Mouse (Mus musculus) intestine, embryonic 14.5 days (tissue): Measurements from ENCODE around the gene Atxn1. TPM values are rescaled to one million over a fixed set of nuclear protein-coding genes. Genes with fewer than 3 reads are reported as not detected.

Experiments used
- ATAC-seq: fragments of 200-750 bp; cut with Nextera tagmentation; replicated peaks from 2 replicates; pipeline ENCODE4 v1.8.0; 2017; ENCODE audit warnings: low read depth, moderate number of reproducible peaks, moderate TSS enrichment, moderate library complexity; ENCODE audit not compliant: low FRiP score, low TSS enrichment
- DNase-seq: peaks from one replicate; pipeline ENCODE4 v3.0.0-alpha.2; 2018; ENCODE audit warnings: low spot score
- H3K27ac ChIP-seq: fragments of 300-500 bp; sonication (generic); 2 replicates; pipeline ENCODE4 v1.5.1; 2014; ENCODE audit warnings: low read depth, mild to moderate bottlenecking, control low read depth
- H3K27me3 ChIP-seq: fragments of 300-500 bp; sonication (generic); replicated peaks from 2 replicates; pipeline ENCODE4 v1.6.1; 2014; ENCODE audit warnings: low read length, control low read depth; ENCODE audit not compliant: control insufficient read depth, insufficient read depth
- H3K36me3 ChIP-seq: fragments of 300-500 bp; sonication (generic); 2 replicates; pipeline ENCODE4 v1.6.1; 2014; ENCODE audit warnings: low read length, control low read depth; ENCODE audit not compliant: control insufficient read depth, insufficient read depth
- H3K4me1 ChIP-seq: fragments of 300-500 bp; sonication (generic); replicated peaks from 2 replicates; pipeline ENCODE4 v1.6.1; 2014; ENCODE audit warnings: low read length, control low read depth, mixed read lengths; ENCODE audit not compliant: control insufficient read depth, insufficient read depth
- H3K4me2 ChIP-seq: fragments of 300-500 bp; sonication (generic); 2 replicates; pipeline ENCODE4 v1.6.1; 2014; ENCODE audit warnings: low read length
- H3K4me3 ChIP-seq: fragments of 300-500 bp; sonication (generic); 2 replicates; pipeline ENCODE4 v1.5.1; 2014; ENCODE audit warnings: low read depth, low read length, control low read depth, mixed read lengths
- H3K9ac ChIP-seq: fragments of 300-500 bp; sonication (generic); 2 replicates; pipeline ENCODE4 v1.6.1; 2014; ENCODE audit warnings: mild to moderate bottlenecking, low read length
- H3K9me3 ChIP-seq: fragments of 300-500 bp; sonication (generic); 2 replicates; pipeline ENCODE4 v1.6.1; 2016; ENCODE audit warnings: low read length, control low read depth; ENCODE audit not compliant: control insufficient read depth
- WGBS: fragments of 180-500 bp; shearing (Covaris S2); extraction: QIAGEN DNeasy Blood & Tissue Kit; methylation state at CpG from one replicate; pipeline ENCODE4 v1.1.7; 2014; 5-methylcytosine and 5-hydroxymethylcytosine counted together
- polyA plus RNA-seq: library from polyadenylated mRNA; unstranded; fragments of >200 nt; fragmentation: Nextera tagmentation; extraction: Ambion mirVana; gene quantifications from 2 replicates; pipeline ENCODE4 v1.2.1, GENCODE M21; 2014

Atxn1 gene
- polyA plus RNA-seq, 1 experiment from 2014 or later, result 4.8 TPM

DNA sequence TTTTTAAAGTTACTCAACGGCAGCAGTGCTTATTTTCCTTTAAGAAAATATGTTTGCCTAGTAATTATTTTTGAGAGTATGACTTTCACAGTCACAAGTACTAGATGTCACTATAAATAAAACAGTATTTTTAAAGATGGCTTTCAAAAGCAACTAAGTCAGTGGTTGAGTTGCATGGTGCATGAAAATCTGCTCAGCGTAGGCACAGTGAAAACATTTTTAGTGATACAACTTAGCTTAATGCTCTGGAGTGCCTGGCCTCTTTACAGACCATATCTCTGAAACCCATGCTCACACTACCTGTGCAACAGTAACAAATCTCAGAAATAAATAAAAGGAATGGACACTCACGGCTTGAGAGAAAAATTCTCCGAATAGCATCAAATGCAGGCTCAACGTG, 241.9 kb downstream of the Atxn1 start:
- no peaks in the 10 kb centered on the region for H3K27me3 ChIP-seq
- ATAC-seq (no peak), DNase-seq (no peak)
- no peak overlapping the region for H3K4me3 ChIP-seq
- 79% methylated on average over 5 of the region's 5 CpGs for WGBS
- H3K4me1 ChIP-seq, result 0 out of 2 replicates have a peak, but pooled peaks cover 5% of the 10 kb centered on the region
- no peak overlapping the region for H3K27ac ChIP-seq
- no peak overlapping the region for H3K4me2 ChIP-seq
- H3K9ac ChIP-seq, result no peak overlapping the region
- H3K9me3 ChIP-seq, result no peaks in the 10 kb centered on the region
- H3K36me3 ChIP-seq, result no peaks in the 10 kb centered on the region

DNA sequence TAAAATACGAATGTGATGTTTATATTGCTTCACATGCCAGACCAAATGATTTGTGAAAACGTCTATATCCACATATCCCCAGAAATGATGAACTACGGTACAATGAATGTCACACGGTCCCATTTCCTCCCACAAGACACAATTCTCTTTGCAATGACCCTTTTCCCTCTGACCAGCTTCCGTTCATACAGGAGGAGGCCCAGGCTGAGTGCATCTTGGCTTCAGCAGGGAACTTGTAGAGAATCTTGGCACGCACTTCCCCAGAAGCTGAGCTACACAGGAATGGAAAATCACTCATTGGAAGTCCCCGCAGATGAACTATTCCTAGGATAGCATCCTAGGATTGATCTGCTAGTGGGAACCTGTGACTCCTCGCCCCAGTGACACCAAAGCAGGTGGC, 243.2 kb downstream of the Atxn1 start:
- Histone ChIP-seq H3K4me2 (no peak overlapping the region), H3K27ac (no peak overlapping the region), H3K4me1 (0 out of 2 replicates have a peak, but pooled peaks cover 5% of the 10 kb centered on the region), H3K27me3 (no peaks in the 10 kb centered on the region), H3K9ac (no peak overlapping the region), H3K4me3 (no peak overlapping the region), H3K36me3 (no peaks in the 10 kb centered on the region), H3K9me3 (no peaks in the 10 kb centered on the region)
- ATAC-seq (no peak), DNase-seq (no peak)
- WGBS, result 59% methylated on average over 8 of the region's 8 CpGs

DNA sequence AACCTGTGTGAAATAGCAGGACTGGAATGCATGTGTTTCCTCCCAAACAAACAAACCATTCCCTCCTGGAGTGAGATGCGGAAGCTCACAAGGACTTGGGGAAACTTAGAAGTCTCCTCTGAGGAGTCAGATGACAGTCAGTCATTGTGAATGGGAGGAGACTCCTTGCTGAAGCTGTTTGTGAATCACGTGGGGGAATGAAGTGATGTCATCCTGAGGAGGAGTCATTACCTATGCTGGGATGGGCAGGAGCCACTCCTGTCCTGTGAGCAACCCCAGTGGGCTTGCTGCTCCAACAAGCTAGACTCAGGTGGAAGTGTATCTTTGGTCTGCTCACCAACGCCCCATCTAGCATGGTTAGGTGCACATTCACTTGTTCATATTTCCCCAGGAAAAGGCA, 246.0 kb downstream of the Atxn1 start:
- Histone ChIP-seq H3K27ac (no peak overlapping the region), H3K4me2 (no peak overlapping the region), H3K9me3 (no peaks in the 10 kb centered on the region), H3K9ac (no peak overlapping the region), H3K4me3 (no peak overlapping the region), H3K36me3 (no peaks in the 10 kb centered on the region), H3K27me3 (no peaks in the 10 kb centered on the region), H3K4me1 (0 out of 2 replicates have a peak, but pooled peaks cover 5% of the 10 kb centered on the region)
- 39% methylated on average over 3 of the region's 3 CpGs for WGBS
- ATAC-seq (0 out of 2 replicates have a peak, but pooled peaks have one; percentile 40), DNase-seq (no peak)

DNA sequence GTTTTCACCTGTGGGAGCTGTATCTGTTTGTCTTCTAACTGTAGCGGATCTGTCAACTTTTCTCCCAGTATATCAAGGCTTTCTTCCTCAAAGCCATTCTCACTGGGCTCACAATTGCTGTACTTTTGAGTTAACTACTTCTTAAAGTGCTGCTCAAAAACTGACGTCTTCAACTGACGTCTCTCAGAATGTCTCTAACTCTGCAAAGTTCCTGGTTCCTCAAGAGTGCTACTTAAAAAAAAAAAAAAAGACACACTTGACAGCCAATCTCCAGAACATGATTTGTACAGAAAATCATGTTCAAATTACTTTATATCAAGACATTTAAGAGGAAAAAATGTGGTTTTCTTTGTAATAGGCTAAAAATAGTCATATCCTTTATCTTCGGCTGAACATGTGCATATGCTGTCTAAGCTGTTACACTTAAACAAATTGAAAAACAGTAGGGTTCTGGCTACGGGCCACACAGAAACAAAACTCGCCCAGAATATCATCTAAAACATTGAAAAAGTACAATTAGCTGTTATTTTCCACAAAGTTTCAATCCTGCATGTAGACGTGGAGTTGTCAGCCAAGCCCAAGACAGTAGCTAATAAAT, 249.1 kb downstream of the Atxn1 start:
- H3K4me1 ChIP-seq, result 0 out of 2 replicates have a peak, but pooled peaks cover 5% of the 10 kb centered on the region
- H3K4me3 ChIP-seq, result no peak overlapping the region
- no peak overlapping the region for H3K27ac ChIP-seq
- 56% methylated on average over 7 of the region's 7 CpGs for WGBS
- ATAC-seq, result no peak
- no peaks in the 10 kb centered on the region for H3K9me3 ChIP-seq
- H3K36me3 ChIP-seq, result no peaks in the 10 kb centered on the region
- H3K9ac ChIP-seq, result no peak overlapping the region
- DNase-seq, result no peak
- H3K27me3 ChIP-seq, result no peaks in the 10 kb centered on the region
- H3K4me2 ChIP-seq, result no peak overlapping the region

DNA sequence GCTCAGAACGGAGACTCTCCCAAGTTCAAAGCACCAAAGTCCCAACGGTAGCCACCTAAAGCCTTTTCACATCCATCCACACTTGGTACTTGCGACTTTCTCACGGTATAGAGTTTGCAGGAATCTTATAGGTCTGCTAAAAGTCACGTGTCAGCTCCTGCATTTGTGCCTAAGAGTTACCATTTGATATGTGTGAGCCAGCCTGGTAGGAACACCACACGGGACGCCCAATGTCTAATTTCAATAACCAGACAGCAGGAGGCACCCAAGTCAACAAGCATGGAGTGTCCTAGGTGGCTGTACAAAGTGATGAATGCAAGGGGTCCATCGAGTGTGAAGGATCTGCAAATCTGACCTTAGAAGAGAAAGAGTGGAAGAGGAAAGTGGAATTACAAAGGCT, 254.8 kb downstream of the Atxn1 start:
- 93% methylated on average over 8 of the region's 8 CpGs for WGBS
- no peak overlapping the region for H3K9ac ChIP-seq
- ATAC-seq, result no peak

DNA sequence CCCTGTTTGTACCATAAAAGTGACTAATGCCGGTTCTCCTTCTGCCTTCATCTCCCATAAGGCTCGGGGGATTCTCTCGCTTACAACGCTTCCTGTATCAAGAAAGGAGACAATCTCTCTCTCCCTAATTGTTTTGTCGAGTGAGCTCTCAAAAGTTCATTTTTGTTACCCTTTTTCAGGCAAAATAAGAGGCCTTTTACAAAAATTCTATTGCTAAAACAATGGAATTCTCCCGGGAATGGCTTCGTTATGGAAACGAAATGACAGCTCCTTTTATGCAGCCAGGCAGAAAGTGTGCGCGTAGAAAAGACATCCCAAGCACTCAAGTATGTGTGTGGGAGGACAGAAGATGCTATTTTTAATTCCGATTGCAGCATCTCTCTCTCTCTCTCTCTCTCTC, 255.4 kb downstream of the Atxn1 start:
- no peak for DNase-seq
- ATAC-seq, result no peak
- no peaks in the 10 kb centered on the region for H3K4me1 ChIP-seq
- H3K9me3 ChIP-seq, result no peaks in the 10 kb centered on the region
- no peaks in the 10 kb centered on the region for H3K27me3 ChIP-seq
- H3K9ac ChIP-seq, result no peak overlapping the region
- no peaks in the 10 kb centered on the region for H3K36me3 ChIP-seq
- no peak overlapping the region for H3K27ac ChIP-seq
- no peak overlapping the region for H3K4me3 ChIP-seq
- WGBS, result 74% methylated on average over 11 of the region's 11 CpGs
- H3K4me2 ChIP-seq, result no peak overlapping the region

More for the DNA sequence above, 254.8 kb downstream of the Atxn1 start:
- no peak for DNase-seq
- Histone ChIP-seq H3K4me3 (no peak overlapping the region), H3K36me3 (no peaks in the 10 kb centered on the region), H3K4me1 (no peaks in the 10 kb centered on the region), H3K27ac (no peak overlapping the region), H3K9me3 (no peaks in the 10 kb centered on the region), H3K4me2 (no peak overlapping the region), H3K27me3 (no peaks in the 10 kb centered on the region)

DNA sequence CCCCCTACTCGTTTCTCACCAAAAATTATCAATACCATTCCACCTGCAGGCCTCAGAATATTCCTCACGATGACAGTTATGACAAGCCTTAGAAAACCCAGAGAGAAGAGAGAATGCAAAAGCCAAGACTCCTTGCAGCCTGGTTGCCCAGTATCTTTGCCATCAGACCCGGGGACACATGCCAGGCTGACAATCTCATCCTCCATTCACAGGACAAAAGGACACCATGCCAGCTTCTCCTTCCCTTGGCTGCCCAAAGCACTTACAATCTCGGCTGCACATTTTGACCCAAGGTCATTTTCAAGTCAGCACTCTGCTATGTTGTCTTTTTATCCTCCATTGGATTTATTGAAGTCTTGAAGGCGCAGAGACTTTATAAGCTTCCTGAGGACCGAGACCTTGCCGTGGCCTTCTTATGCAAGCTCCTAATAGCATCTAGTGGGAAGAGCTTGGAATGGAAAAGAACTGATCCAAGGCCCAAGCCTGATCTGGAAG, 263.5 kb downstream of the Atxn1 start:
- 74% methylated on average over 7 of the region's 7 CpGs for WGBS
- Histone ChIP-seq H3K4me3 (no peak overlapping the region), H3K4me1 (no peaks in the 10 kb centered on the region), H3K9ac (no peak overlapping the region), H3K9me3 (no peaks in the 10 kb centered on the region), H3K36me3 (no peaks in the 10 kb centered on the region), H3K27me3 (no peaks in the 10 kb centered on the region), H3K27ac (no peak overlapping the region), H3K4me2 (no peak overlapping the region)
- ATAC-seq, result no peak
- DNase-seq, result no peak

DNA sequence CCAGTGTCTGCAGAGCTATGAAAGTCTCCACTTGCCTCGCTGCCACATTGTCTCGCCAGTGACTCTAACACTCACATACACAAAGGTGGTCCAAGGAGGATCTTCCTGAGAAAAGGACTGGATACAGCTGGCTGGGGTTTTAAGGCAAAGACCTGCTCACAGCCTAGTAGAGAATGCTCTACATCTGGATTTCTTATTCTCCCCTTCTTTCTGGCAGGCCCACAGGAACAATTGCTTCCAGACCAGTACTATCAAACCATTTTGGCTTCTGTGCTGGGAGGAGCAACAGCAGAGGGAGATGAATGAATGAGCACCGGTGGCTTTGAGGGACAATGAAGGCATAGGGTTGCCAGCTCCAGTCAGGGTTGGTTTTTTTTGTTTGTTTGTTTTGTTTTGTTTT, 265.8 kb downstream of the Atxn1 start:
- no peak overlapping the region for H3K4me3 ChIP-seq
- H3K27ac ChIP-seq, result no peak overlapping the region
- H3K9ac ChIP-seq, result no peak overlapping the region
- H3K9me3 ChIP-seq, result no peaks in the 10 kb centered on the region
- H3K4me1 ChIP-seq, result no peaks in the 10 kb centered on the region
- no peak overlapping the region for H3K4me2 ChIP-seq
- WGBS, result 83% methylated on average over 3 of the region's 3 CpGs
- no peak for ATAC-seq
- DNase-seq, result no peak
- H3K36me3 ChIP-seq, result no peaks in the 10 kb centered on the region
- no peaks in the 10 kb centered on the region for H3K27me3 ChIP-seq

DNA sequence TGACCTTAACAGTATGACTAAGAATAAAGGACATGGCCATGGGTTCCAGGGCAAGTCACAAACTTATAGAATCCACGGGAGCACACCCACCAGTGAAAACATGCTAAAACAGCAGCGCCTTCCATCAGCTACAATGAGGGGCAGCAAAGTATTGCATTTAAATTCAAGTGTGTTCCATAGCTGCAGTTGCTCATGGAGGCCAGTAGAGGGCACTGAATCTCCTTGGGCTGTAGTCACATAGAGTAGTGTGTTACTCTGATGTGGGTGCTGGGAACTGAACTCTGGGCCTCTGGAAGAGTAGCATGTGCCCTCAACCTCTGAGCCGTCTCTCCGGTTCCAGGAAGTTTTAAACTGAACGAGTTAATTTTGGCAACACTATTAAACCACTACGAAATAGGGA, 268.8 kb downstream of the Atxn1 start:
- Histone ChIP-seq H3K36me3 (no peaks in the 10 kb centered on the region), H3K27ac (no peak overlapping the region), H3K9me3 (no peaks in the 10 kb centered on the region), H3K27me3 (no peaks in the 10 kb centered on the region), H3K4me3 (no peak overlapping the region), H3K9ac (no peak overlapping the region), H3K4me1 (no peaks in the 10 kb centered on the region), H3K4me2 (no peak overlapping the region)
- DNase-seq (no peak), ATAC-seq (no peak)
- WGBS, result 95% methylated on average over 6 of the region's 6 CpGs
